Mouse (Mus musculus) intestine, embryonic 14.5 days (tissue): ENCODE measurements around the gene Smc1b. TPM values are rescaled to one million over a fixed set of nuclear protein-coding genes. Genes with fewer than 3 reads are reported as not detected.

Experiments
- ATAC-seq: fragments of 200-750 bp; cut with Nextera tagmentation; replicated peaks from 2 replicates; pipeline ENCODE4 v1.8.0; 2017; ENCODE audit warnings: low read depth, moderate number of reproducible peaks, moderate TSS enrichment, moderate library complexity; ENCODE audit not compliant: low FRiP score, low TSS enrichment
- DNase-seq: peaks from one replicate; pipeline ENCODE4 v3.0.0-alpha.2; 2018; ENCODE audit warnings: low spot score
- H3K27ac ChIP-seq: fragments of 300-500 bp; sonication (generic); 2 replicates; pipeline ENCODE4 v1.5.1; 2014; ENCODE audit warnings: low read depth, mild to moderate bottlenecking, control low read depth
- H3K27me3 ChIP-seq: fragments of 300-500 bp; sonication (generic); replicated peaks from 2 replicates; pipeline ENCODE4 v1.6.1; 2014; ENCODE audit warnings: low read length, control low read depth; ENCODE audit not compliant: control insufficient read depth, insufficient read depth
- H3K36me3 ChIP-seq: fragments of 300-500 bp; sonication (generic); 2 replicates; pipeline ENCODE4 v1.6.1; 2014; ENCODE audit warnings: low read length, control low read depth; ENCODE audit not compliant: control insufficient read depth, insufficient read depth
- H3K4me1 ChIP-seq: fragments of 300-500 bp; sonication (generic); replicated peaks from 2 replicates; pipeline ENCODE4 v1.6.1; 2014; ENCODE audit warnings: low read length, control low read depth, mixed read lengths; ENCODE audit not compliant: control insufficient read depth, insufficient read depth
- H3K4me2 ChIP-seq: fragments of 300-500 bp; sonication (generic); 2 replicates; pipeline ENCODE4 v1.6.1; 2014; ENCODE audit warnings: low read length
- H3K4me3 ChIP-seq: fragments of 300-500 bp; sonication (generic); 2 replicates; pipeline ENCODE4 v1.5.1; 2014; ENCODE audit warnings: low read depth, low read length, control low read depth, mixed read lengths
- H3K9ac ChIP-seq: fragments of 300-500 bp; sonication (generic); 2 replicates; pipeline ENCODE4 v1.6.1; 2014; ENCODE audit warnings: mild to moderate bottlenecking, low read length
- H3K9me3 ChIP-seq: fragments of 300-500 bp; sonication (generic); 2 replicates; pipeline ENCODE4 v1.6.1; 2016; ENCODE audit warnings: low read length, control low read depth; ENCODE audit not compliant: control insufficient read depth
- WGBS: fragments of 180-500 bp; shearing (Covaris S2); extraction: QIAGEN DNeasy Blood & Tissue Kit; methylation state at CpG from one replicate; pipeline ENCODE4 v1.1.7; 2014; 5-methylcytosine and 5-hydroxymethylcytosine counted together
- polyA plus RNA-seq: library from polyadenylated mRNA; unstranded; fragments of >200 nt; fragmentation: Nextera tagmentation; extraction: Ambion mirVana; gene quantifications from 2 replicates; pipeline ENCODE4 v1.2.1, GENCODE M21; 2014

The Smc1b gene
- polyA plus RNA-seq, 1 experiment from 2014 or later, result 0.22 TPM

DNA sequence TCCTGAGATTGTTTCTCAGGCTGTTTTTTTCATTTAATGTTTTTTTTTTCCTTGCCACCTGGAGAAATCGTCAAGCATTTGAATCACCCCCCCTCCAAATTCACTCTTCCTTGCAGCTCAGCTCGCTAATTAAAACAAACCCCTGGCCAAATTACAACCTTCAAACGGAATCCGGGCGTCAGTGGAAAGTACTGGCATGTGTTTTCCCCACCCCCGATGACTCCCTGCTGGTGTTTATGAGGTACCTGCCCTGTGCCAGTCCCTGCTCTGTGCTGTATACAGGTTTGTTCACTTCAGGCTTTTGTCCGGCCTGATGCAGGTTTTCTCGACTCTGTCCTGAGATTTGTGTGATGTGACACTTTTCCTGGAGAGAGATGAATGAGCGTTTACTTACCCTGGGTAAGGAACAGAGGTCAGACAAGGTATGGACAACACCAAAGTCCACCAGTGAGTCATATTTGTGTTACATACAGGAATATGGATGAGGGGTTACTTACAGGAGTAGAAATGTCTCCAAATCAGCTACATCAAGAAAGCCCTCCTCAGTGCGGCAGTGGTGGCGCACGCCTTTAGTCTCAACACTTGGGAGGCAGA is 35.4 kb upstream of the Smc1b start:
- peaks cover 24% of the 10 kb centered on the region for H3K4me1 ChIP-seq
- no peaks in the 10 kb centered on the region for H3K27me3 ChIP-seq
- no peak overlapping the region for H3K4me2 ChIP-seq
- no peaks in the 10 kb centered on the region for H3K9me3 ChIP-seq
- WGBS, result 47% methylated on average over 12 of the region's 12 CpGs
- ATAC-seq, result no peak
- no peak overlapping the region for H3K9ac ChIP-seq
- no peak for DNase-seq
- H3K36me3 ChIP-seq, result no peaks in the 10 kb centered on the region
- H3K4me3 ChIP-seq, result no peak overlapping the region
- no peak overlapping the region for H3K27ac ChIP-seq

DNA sequence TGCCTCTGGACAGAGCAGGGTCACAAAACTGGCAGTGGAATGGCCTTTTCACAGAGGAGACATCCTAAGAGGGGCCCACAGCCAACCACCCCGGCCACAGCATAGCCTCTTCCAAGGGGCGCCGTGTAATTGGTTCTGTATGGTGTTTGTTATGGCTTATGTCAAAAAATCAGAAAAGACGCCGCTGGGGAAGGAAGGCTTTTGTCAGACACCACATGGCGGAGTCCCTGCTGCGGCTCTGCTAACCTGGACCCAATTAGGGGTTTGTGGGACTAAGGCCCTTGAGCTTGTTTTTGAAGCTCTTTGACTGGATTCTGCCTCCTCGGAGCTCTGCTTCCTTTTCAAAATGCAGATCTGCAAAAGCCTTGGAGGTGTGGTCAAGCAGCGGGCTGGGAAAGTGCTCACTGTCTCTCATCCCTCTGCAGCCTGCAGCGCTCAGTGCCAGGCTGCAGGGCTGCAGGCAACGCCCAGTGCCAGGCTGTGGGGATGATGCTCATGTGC is 34.7 kb upstream of the Smc1b start:
- no peak overlapping the region for H3K4me3 ChIP-seq
- 39% methylated on average over 11 of the region's 11 CpGs for WGBS
- H3K36me3 ChIP-seq, result no peaks in the 10 kb centered on the region
- no peak overlapping the region for H3K9ac ChIP-seq
- ATAC-seq (no peak), DNase-seq (no peak)
- no peak overlapping the region for H3K4me2 ChIP-seq
- peaks cover 24% of the 10 kb centered on the region for H3K4me1 ChIP-seq
- H3K27ac ChIP-seq, result 0 out of 2 replicates have a peak overlapping the region, but pooled peaks have one; percentile 9
- no peaks in the 10 kb centered on the region for H3K27me3 ChIP-seq
- no peaks in the 10 kb centered on the region for H3K9me3 ChIP-seq

DNA sequence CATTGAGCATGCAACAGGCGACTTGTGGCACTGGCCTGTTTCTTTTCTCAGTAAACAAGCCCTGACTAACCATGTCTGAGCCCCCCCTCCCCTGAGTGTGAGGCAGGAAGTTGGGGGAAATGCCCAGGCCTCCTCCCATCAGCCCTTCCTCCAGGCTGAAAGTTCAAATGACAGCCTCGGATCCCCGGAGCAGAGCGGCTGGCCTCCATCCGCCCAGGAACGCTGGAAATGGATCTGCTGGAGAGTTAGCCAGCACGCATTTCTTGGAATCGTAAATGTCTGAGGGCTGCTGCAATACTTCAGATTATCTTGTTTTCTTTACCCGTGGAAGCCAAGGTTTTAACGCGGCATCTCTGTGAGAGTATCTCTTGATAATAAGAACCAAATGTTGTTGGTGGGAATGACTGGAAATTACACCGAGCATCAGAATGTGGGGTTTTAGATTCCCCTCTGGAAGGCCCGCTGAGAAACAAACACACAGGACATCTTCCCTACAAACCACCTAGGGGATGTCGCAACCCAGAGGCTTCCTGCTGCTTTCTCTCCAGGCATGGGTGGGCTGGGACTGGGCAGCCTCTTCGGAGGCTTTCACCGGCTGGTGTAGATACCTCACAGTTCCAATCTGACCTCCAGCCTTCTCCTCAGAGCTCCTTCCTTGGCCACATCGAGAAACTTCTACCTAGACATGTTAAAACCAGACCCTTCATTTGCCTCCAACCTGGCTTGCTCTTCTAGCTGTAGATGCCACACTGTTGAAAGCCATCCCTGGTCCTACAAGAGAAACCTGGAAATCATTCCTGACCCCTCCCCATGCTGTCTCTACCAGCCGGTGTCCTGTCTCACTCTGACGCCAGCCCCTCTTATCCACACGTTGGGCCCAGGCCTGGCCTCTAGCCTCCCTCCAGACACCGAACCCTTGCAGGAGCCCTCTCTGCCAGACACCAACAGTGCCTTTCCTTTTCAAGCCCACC is 31.2 kb upstream of the Smc1b start:
- Histone ChIP-seq H3K27ac (peak overlapping the region; percentile 75), H3K4me3 (no peak overlapping the region), H3K9ac (no peak overlapping the region), H3K27me3 (no peaks in the 10 kb centered on the region), H3K4me2 (no peak overlapping the region), H3K4me1 (peaks cover 24% of the 10 kb centered on the region), H3K36me3 (no peaks in the 10 kb centered on the region), H3K9me3 (no peaks in the 10 kb centered on the region)
- DNase-seq, result peak; percentile 59
- ATAC-seq, result no peak
- WGBS, result 32% methylated on average over 21 of the region's 21 CpGs

DNA sequence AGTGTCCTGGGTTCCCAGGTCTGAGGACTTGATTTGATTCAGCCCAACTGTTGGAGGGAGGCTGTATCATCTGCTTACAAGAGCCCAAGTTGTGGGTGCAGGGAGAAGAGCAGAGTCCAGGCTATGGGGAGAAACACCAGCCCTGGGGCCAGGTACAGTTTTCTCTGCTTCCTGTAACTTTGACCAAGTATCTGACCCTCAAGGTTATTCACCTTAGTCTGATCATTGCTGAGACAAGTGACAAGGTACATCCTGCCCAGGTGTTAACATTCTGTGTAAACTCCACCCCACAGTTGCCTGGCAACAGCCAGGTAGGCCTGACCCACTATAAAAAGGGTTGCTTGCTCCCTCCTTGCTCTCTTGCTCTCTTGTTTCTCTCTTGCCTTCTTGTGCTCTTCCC is 29.7 kb upstream of the Smc1b start:
- H3K27me3 ChIP-seq, result no peaks in the 10 kb centered on the region
- no peak overlapping the region for H3K4me2 ChIP-seq
- H3K9me3 ChIP-seq, result no peaks in the 10 kb centered on the region
- ATAC-seq (no peak), DNase-seq (no peak)
- H3K27ac ChIP-seq, result no peak overlapping the region
- H3K36me3 ChIP-seq, result no peaks in the 10 kb centered on the region
- peaks cover 16% of the 10 kb centered on the region for H3K4me1 ChIP-seq
- no peak overlapping the region for H3K4me3 ChIP-seq
- no peak overlapping the region for H3K9ac ChIP-seq

DNA sequence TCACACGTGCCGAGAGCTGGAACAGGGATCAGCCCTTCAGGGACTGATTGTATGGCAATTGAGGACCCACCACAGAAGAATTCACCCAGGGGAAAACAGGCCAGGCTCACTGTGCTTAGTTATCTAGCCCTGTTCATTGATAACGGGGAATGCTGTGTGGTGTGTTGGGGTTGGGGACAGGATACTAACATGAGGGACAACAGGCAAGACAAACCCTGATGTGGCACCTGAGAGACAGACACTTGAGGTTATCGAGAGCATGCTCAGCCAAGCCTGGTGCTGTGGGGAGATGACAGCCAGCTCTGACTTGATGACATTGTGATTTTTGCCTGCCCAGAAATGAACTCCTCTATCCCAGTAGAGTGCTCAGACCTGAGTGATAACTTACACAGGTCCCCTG is 24.4 kb upstream of the Smc1b start:
- no peak overlapping the region for H3K4me2 ChIP-seq
- no peaks in the 10 kb centered on the region for H3K36me3 ChIP-seq
- no peak overlapping the region for H3K27ac ChIP-seq
- no peak for DNase-seq
- no peaks in the 10 kb centered on the region for H3K27me3 ChIP-seq
- no peak for ATAC-seq
- H3K9ac ChIP-seq, result no peak overlapping the region
- WGBS, result 67% methylated on average over 4 of the region's 4 CpGs
- H3K4me1 ChIP-seq, result no peaks in the 10 kb centered on the region
- no peaks in the 10 kb centered on the region for H3K9me3 ChIP-seq
- no peak overlapping the region for H3K4me3 ChIP-seq

DNA sequence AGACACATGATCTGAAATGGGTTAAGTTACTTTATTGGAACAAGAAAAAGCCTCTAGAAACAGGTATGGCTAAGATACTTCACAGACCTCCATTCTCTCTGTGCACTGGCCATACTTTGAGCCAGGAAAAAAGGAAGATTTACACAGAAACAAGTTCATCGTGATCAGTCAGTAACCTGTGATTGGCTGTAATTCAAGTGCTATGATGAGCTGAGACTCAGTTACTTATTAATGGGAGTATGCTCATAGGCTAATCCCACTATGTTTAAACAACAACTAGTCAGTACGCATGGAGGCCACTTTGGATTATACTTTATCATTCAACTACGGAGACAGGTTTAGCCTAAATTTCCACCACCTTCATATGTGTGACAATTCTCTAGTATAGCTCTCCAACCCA is 22.3 kb upstream of the Smc1b start:
- Histone ChIP-seq H3K4me1 (no peaks in the 10 kb centered on the region), H3K36me3 (no peaks in the 10 kb centered on the region), H3K9ac (no peak overlapping the region), H3K27ac (no peak overlapping the region), H3K9me3 (no peaks in the 10 kb centered on the region), H3K27me3 (no peaks in the 10 kb centered on the region), H3K4me3 (no peak overlapping the region), H3K4me2 (no peak overlapping the region)
- 62% methylated on average over 3 of the region's 3 CpGs for WGBS
- no peak for DNase-seq
- no peak for ATAC-seq

DNA sequence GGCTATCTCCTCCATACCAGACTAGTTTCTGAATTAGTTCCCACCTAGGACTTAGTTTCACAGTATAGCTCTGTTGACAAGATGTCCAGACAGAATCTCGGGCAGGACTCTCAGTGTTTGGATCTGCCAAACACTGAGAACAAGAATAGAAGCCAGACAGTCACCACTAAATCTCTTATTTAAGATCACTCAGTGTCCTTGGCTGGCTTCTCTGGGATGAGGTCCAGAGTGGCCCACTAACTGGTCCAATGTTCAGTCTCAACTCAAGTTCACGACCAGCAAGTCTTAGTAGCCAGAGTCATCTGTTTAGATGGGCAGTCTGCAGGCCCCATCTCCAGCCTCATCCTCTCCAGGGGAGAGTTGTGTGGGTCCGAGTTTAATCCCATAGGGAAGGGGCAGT is 20.8 kb upstream of the Smc1b start:
- no peak overlapping the region for H3K4me3 ChIP-seq
- no peak overlapping the region for H3K9ac ChIP-seq
- H3K9me3 ChIP-seq, result no peaks in the 10 kb centered on the region
- no peak for DNase-seq
- no peak overlapping the region for H3K4me2 ChIP-seq
- ATAC-seq, result no peak
- WGBS, result 70% methylated on average over 3 of the region's 3 CpGs
- H3K4me1 ChIP-seq, result no peaks in the 10 kb centered on the region
- no peaks in the 10 kb centered on the region for H3K36me3 ChIP-seq
- no peak overlapping the region for H3K27ac ChIP-seq
- no peaks in the 10 kb centered on the region for H3K27me3 ChIP-seq

DNA sequence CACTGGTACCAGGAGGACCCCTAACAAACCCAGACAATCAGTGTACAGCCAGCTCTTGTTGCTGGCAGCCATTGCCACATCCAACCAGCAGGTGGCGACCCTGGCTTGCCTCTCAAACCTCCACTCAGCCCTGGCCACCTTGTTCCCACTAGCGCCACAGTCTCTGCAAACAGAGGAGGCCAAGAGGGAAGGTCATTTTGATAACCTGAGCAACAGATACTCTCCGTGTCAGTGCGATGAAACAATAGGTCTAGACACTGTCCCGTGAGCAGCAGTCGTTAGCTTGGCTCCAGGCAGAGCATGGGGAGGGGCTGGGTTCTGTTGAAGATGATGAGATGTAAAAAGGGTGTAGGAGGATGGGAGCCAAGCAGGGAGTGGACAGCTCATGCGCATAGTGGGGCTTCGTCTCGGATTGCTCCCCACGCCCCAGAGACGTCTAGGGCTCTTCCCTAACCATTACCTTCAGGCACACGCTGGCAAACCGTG is 19.7 kb upstream of the Smc1b start:
- Histone ChIP-seq H3K4me3 (no peak overlapping the region), H3K9ac (no peak overlapping the region), H3K27me3 (no peaks in the 10 kb centered on the region), H3K4me1 (no peaks in the 10 kb centered on the region), H3K9me3 (no peaks in the 10 kb centered on the region), H3K27ac (no peak overlapping the region), H3K4me2 (no peak overlapping the region), H3K36me3 (no peaks in the 10 kb centered on the region)
- 27% methylated on average over 13 of the region's 13 CpGs for WGBS
- DNase-seq (peak; percentile 90), ATAC-seq (peak; percentile 54)
